Mouse (Mus musculus) myocyte (in vitro differentiated cells): ENCODE measurements at regions not wholly inside any gene's neighbourhood (a gene's known extent, or its start where the extent isn't known, plus 50 kb on each side); places are given as distances from the start of the nearest gene placed in this dataset.

ENCODE experiments used
- H3K27me3 ChIP-seq: one replicate; pipeline ENCODE4 v1.6.1; 2011; ENCODE audit not compliant: control insufficient read depth, insufficient read depth, insufficient read length
- H3K36me3 ChIP-seq: one replicate; pipeline ENCODE4 v1.6.1; 2011; ENCODE audit not compliant: control insufficient read depth, insufficient read depth
- H3K4me2 ChIP-seq: one replicate; pipeline ENCODE4 v1.6.1; 2011; ENCODE audit warnings: low read depth, control low read depth
- H3K4me3 ChIP-seq: one replicate; pipeline ENCODE4 v1.5.1; 2011; ENCODE audit warnings: mild to moderate bottlenecking, control low read depth, moderate library complexity
- H3K79me2 ChIP-seq: one replicate; pipeline ENCODE4 v1.6.1; 2011; ENCODE audit not compliant: control insufficient read depth, insufficient read depth
- H3ac ChIP-seq: one replicate; pipeline ENCODE4 v1.6.1; 2011; ENCODE audit not compliant: control insufficient read depth, insufficient read length
- CEBPB ChIP-seq: IDR thresholded peaks from 2 replicates; pipeline ENCODE4 v1.6.1; 2011; ENCODE audit warnings: mild to moderate bottlenecking, moderate library complexity; ENCODE audit not compliant: poor library complexity, insufficient read depth, severe bottlenecking
- E2F4 ChIP-seq: IDR thresholded peaks from one replicate; pipeline ENCODE4 v1.6.1; 2011; ENCODE audit warnings: mild to moderate bottlenecking, control low read depth, moderate library complexity; ENCODE audit not compliant: insufficient read depth
- MAX ChIP-seq: IDR thresholded peaks from one replicate; pipeline ENCODE4 v1.6.1; 2011; ENCODE audit warnings: low read depth, mild to moderate bottlenecking, control low read depth
- MYOD1 ChIP-seq, 3 experiments: IDR thresholded peaks; one replicate each; pipeline ENCODE4 v1.6.1; 2011; ENCODE audit warnings: control low read depth in 2 of 3, low read depth in 2 of 3, mild to moderate bottlenecking in 2 of 3, moderate library complexity in 1 of 3; ENCODE audit not compliant: insufficient read length in 2 of 3, control insufficient read depth in 1 of 3
- MYOG ChIP-seq, 3 experiments: IDR thresholded peaks; one replicate each; pipeline ENCODE4 v1.6.1; 2011; ENCODE audit warnings: control low read depth in 2 of 3, low read depth in 2 of 3, mild to moderate bottlenecking in 2 of 3; ENCODE audit not compliant: insufficient read length in 2 of 3, control insufficient read depth in 1 of 3, insufficient read depth in 1 of 3
- POLR2A ChIP-seq: IDR thresholded peaks from one replicate; pipeline ENCODE4 v1.6.1; 2011; ENCODE audit warnings: low read depth, mild to moderate bottlenecking, control low read depth, moderate library complexity; ENCODE audit not compliant: insufficient read length
- POLR2AphosphoS2 ChIP-seq: IDR thresholded peaks from one replicate; pipeline ENCODE4 v1.6.1; 2011; ENCODE audit warnings: low read depth, control low read depth; ENCODE audit not compliant: insufficient read length
- REST ChIP-seq: IDR thresholded peaks from one replicate; pipeline ENCODE4 v1.6.1; 2011; ENCODE audit warnings: mild to moderate bottlenecking, control low read depth, moderate library complexity; ENCODE audit not compliant: insufficient read depth, insufficient read length
- SRF ChIP-seq: IDR thresholded peaks from one replicate; pipeline ENCODE4 v1.6.1; 2011; ENCODE audit warnings: low read depth; ENCODE audit not compliant: control insufficient read depth, insufficient read length
- TCF12 ChIP-seq: IDR thresholded peaks from one replicate; pipeline ENCODE4 v1.6.1; 2011; ENCODE audit warnings: mild to moderate bottlenecking, control low read depth; ENCODE audit not compliant: poor library complexity, insufficient read depth, severe bottlenecking
- TCF3 ChIP-seq: IDR thresholded peaks from one replicate; pipeline ENCODE4 v1.6.1; 2011; ENCODE audit warnings: low read depth, control low read depth; ENCODE audit not compliant: insufficient read length
- USF1 ChIP-seq: IDR thresholded peaks from one replicate; pipeline ENCODE4 v1.6.1; 2011; ENCODE audit warnings: low read depth, mild to moderate bottlenecking, control low read depth, moderate library complexity

GRCm38 (mm10) chr6:100338291-100338690 lies 51.0 kb upstream of the Rybp start:
- Histone ChIP-seq H3K4me3 (no peak overlapping the region), H3K36me3 (no peaks in the 10 kb centered on the region), H3ac (no peak overlapping the region), H3K27me3 (peaks cover 11% of the 10 kb centered on the region), H3K4me2 (no peak overlapping the region), H3K79me2 (no peaks in the 10 kb centered on the region)
- TF ChIP-seq TCF12 (no peak), MYOG (IDR thresholded peaks at IDR 0.05; ENCODE audit: control insufficient read depth in 1 of 3, insufficient read depth in 1 of 3, insufficient read length in 2 of 3, low read depth in 2 of 3) (no peak), POLR2A (no peak), CEBPB (no peak), SRF (no peak), REST (no peak), E2F4 (no peak), USF1 (no peak), POLR2AphosphoS2 (no peak), MAX (no peak), TCF3 (no peak), MYOD1 (IDR thresholded peaks at IDR 0.05; ENCODE audit: control insufficient read depth in 1 of 3, insufficient read length in 2 of 3, low read depth in 2 of 3) (no peak)
